Mouse (Mus musculus) ES-E14 (cell line): Measurements from ENCODE around the gene Krtap5-4.

Source experiments
- CHD2 ChIP-seq: IDR thresholded peaks from 2 replicates; pipeline ENCODE4 v1.6.1; 2014; ENCODE audit warnings: mild to moderate bottlenecking, low read depth, low read length, inconsistent platforms
- HCFC1 ChIP-seq: IDR thresholded peaks from 2 replicates; pipeline ENCODE4 v1.6.1; 2012; ENCODE audit warnings: low read length, inconsistent platforms, borderline replicate concordance; ENCODE audit not compliant: insufficient read depth
- MAFK ChIP-seq: IDR thresholded peaks from 2 replicates; pipeline ENCODE4 v1.6.1; 2014; ENCODE audit warnings: mild to moderate bottlenecking, low read depth, low read length, inconsistent platforms; ENCODE audit not compliant: insufficient read depth
- ZC3H11A ChIP-seq: IDR thresholded peaks from 2 replicates; pipeline ENCODE4 v1.6.1; 2012; ENCODE audit warnings: low read depth, mild to moderate bottlenecking, inconsistent platforms, low read length, borderline replicate concordance
- ZNF384 ChIP-seq: IDR thresholded peaks from 2 replicates; pipeline ENCODE4 v1.6.1; 2012; ENCODE audit warnings: low read depth, low read length, inconsistent platforms

DNA sequence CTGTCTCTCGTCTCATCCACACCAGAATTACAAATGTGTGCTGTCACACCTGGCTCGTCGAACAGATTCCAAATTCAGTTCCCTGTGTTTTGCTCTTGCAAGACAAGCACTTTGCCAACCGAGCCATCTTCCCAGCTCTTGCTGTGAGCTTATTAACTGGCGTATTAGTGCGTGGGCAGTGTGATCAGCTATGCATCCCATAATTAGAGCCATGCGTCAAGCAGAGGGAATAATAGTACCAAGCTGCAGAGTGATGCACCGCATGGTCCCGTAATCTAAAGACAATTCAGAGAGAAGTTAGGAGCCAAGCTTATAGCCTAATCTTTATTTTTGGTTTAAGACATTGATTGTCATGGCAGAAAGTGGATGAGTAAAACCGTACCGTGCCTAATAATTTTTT lies 15.8 kb downstream of the Krtap5-4 start:
- no peak for TF ChIP-seq CHD2
- TF ChIP-seq ZNF384, result no peak
- TF ChIP-seq MAFK, result no peak
- TF ChIP-seq ZC3H11A, result no peak
- TF ChIP-seq HCFC1, result no peak
